Mouse (Mus musculus): ENCODE measurements around the gene Gm42421. TPM values are rescaled to one million over a fixed set of nuclear protein-coding genes. Genes with fewer than 3 reads are reported as not detected.

Gm42421 gene
- under 1 TPM in 2 of 4 experiments, not detected in 2; 0.94 to 0.95 TPM for total RNA-seq (2022)

- DNase-seq, result no peak
Observed at GRCm38 (mm10) chr5:143927875-143928274, at the start of gene Gm42421. TSS of gene Gm42421 (plus strand) at chr5:143928175.

GRCm38 (mm10) chr5:143885274-143885673 lies 42.7 kb upstream of the Gm42421 start:
- DNase-seq, result no peak

- no peak for DNase-seq
Observed at GRCm38 (mm10) chr5:143890741-143891140, 37.2 kb upstream of the Gm42421 start.

GRCm38 (mm10) chr5:143892255-143892886 lies 35.6 kb upstream of the Gm42421 start:
- no peak for DNase-seq

- DNase-seq, result no peak
Observed at GRCm38 (mm10) chr5:143893396-143893795, 34.6 kb upstream of the Gm42421 start.

- no peak for DNase-seq
Observed at GRCm38 (mm10) chr5:143897635-143898330, 30.2 kb upstream of the Gm42421 start, which contains the start of gene Ankrd61. TSS of gene Ankrd61 (minus strand) at chr5:143897685.

- DNase-seq, result no peak
Observed at GRCm38 (mm10) chr5:143902111-143902510, 25.9 kb upstream of the Gm42421 start.

- no peak for DNase-seq
Observed at GRCm38 (mm10) chr5:143903813-143904212, 24.2 kb upstream of the Gm42421 start.

- no peak for DNase-seq
Observed at GRCm38 (mm10) chr5:143906429-143906828, 21.5 kb upstream of the Gm42421 start.

GRCm38 (mm10) chr5:143908926-143909325 lies 19.0 kb upstream of the Gm42421 start:
- no peak for DNase-seq

- DNase-seq, result peak; percentile 97
Observed at GRCm38 (mm10) chr5:143909417-143910400, 18.3 kb upstream of the Gm42421 start, which contains the start of the genes Aimp2 and Pms2. TSS of gene Aimp2 (minus strand) at chr5:143909847. TSS of gene Pms2 (plus strand) at chr5:143909964.

GRCm38 (mm10) chr5:143916221-143916620 lies 11.8 kb upstream of the Gm42421 start:
- DNase-seq, result no peak

- peak; percentile 23 for DNase-seq
Observed at GRCm38 (mm10) chr5:143917418-143917817, 10.6 kb upstream of the Gm42421 start.

GRCm38 (mm10) chr5:143918120-143918519 lies 9.9 kb upstream of the Gm42421 start:
- no peak for DNase-seq

GRCm38 (mm10) chr5:143924781-143925452 lies 3.1 kb upstream of the Gm42421 start:
- DNase-seq, result no peak

GRCm38 (mm10) chr5:143929291-143929690 lies 1.3 kb downstream of the Gm42421 start:
- no peak for DNase-seq

- no peak for DNase-seq
Observed at GRCm38 (mm10) chr5:143930656-143931055, 2.7 kb downstream of the Gm42421 start.

GRCm38 (mm10) chr5:143931863-143932580 lies 4.0 kb downstream of the Gm42421 start:
- no peak for DNase-seq

GRCm38 (mm10) chr5:143932831-143933230 lies 4.9 kb downstream of the Gm42421 start, which contains the start of gene Rsph10b:
TSS of gene Rsph10b (plus strand) at chr5:143933035.
- DNase-seq, result peak; percentile 25

- no peak for DNase-seq
Observed at GRCm38 (mm10) chr5:143933414-143933813, 5.4 kb downstream of the Gm42421 start.

GRCm38 (mm10) chr5:143933875-143934274 lies 5.9 kb downstream of the Gm42421 start:
- DNase-seq, result no peak
